Mouse (Mus musculus) brain, embryonic 14.5 days (tissue): ENCODE data around the gene Barx1.

ENCODE experiments used
- CTCF ChIP-seq: fragments of 200-500 bp; IDR thresholded peaks from 2 replicates; pipeline ENCODE4 v1.5.1; 2012; ENCODE audit warnings: inconsistent platforms, mild to moderate bottlenecking, moderate library complexity, borderline replicate concordance; ENCODE audit not compliant: insufficient read depth, insufficient read length; ENCODE audit errors: extremely low read depth
- POLR2A ChIP-seq: fragments of 200-500 bp; IDR thresholded peaks from 2 replicates; pipeline ENCODE4 v1.6.1; 2012; ENCODE audit warnings: mild to moderate bottlenecking, inconsistent platforms, borderline replicate concordance; ENCODE audit not compliant: poor library complexity, insufficient read depth, insufficient read length, severe bottlenecking; ENCODE audit errors: extremely low read depth

DNA sequence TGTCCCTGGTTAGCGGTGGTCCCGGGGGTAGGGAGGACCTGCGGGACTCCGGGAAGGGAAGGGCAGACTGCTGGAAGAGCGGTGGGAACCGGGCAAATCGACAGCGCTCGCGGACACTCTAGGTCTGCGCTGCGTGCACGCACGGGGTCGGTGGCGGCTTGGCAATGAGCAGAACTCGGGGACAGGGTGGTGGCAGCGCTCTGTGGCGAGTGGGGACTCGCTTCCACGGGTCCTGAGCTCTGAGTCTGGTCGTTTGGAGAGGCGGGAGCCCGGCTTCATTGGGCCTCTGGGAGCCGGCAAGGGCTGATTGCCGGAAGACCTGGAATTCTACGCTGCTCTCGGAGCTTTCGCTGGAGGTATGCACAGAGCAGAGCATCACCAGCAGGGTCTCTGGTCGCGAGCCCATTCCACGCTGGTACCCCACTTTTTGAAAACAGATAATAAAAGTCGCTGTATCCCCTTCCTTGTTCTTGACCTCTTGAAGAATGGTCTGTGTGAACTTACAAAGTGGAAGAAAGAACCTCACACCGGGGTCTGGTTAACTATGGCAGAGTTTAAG lies 6.3 kb downstream of the Barx1 start:
- TF ChIP-seq CTCF (no peak), POLR2A (no peak)
